ENCODE assay signal across 28 mouse cellular contexts in the genomic region with DNA sequence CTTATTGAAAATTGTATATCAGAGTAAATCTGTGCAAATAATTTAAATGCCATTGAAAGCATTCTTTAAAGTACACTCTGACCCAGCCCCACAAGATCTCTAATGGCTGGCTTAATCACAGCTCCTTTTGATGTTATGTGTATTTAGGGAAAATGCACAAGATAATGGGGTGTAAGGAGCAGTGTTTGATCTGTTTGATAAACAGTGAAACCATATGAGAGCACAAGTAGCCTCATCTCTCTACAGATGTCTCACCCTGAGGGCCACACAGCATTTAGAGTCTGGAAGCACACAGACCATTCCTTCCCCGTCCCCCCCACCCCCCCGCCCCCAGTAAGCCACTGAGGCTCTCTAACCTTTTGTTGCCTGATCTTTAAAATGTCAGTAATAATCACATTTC.
"Had no signal": no experiment of that assay in that cellular context is flagged by ENCODE, and none has a peak within 500 bp of the region (broad histone marks: within the 10 kb centered on the region; RNA-seq: fewer than 3 reads in every experiment).

No protein-coding gene starts in this region.

- H3K36me3 ChIP-seq: limb, embryonic 10.5 days; limb, embryonic 12.5 days; limb, embryonic 13.5 days; limb, embryonic 15.5 days; liver, embryonic 12.5 days; liver, embryonic 13.5 days; liver, embryonic 15.5 days; midbrain, embryonic 10.5 days; midbrain, embryonic 12.5 days; midbrain, embryonic 13.5 days; midbrain, embryonic 15.5 days; neural tube, embryonic 12.5 days; neural tube, embryonic 13.5 days had no signal

- ATAC-seq: liver, embryonic 12.5 days; liver, postnatal 0 days; midbrain, embryonic 13.5 days had no signal

- H3K4me1 ChIP-seq: limb, embryonic 10.5 days; limb, embryonic 12.5 days; limb, embryonic 13.5 days; limb, embryonic 15.5 days; liver, embryonic 12.5 days; liver, embryonic 13.5 days; liver, embryonic 15.5 days; megakaryocyte, embryonic 14.5 days; midbrain, embryonic 10.5 days; midbrain, embryonic 12.5 days; midbrain, embryonic 13.5 days; neural tube, embryonic 12.5 days had no signal

- H3K27ac ChIP-seq: left cerebral cortex, adult 2 months; limb, embryonic 10.5 days; limb, embryonic 12.5 days; limb, embryonic 13.5 days; limb, embryonic 15.5 days; liver, embryonic 12.5 days; liver, embryonic 13.5 days; liver, embryonic 14.5 days; liver, embryonic 15.5 days; macrophage; midbrain, embryonic 10.5 days; midbrain, embryonic 12.5 days; midbrain, embryonic 13.5 days; midbrain, embryonic 15.5 days; neural tube, embryonic 12.5 days; neural tube, embryonic 13.5 days had no signal

- H3K4me3 ChIP-seq: left cerebral cortex, adult 2 months; limb, embryonic 10.5 days; limb, embryonic 12.5 days; limb, embryonic 13.5 days; limb, embryonic 15.5 days; liver, embryonic 12.5 days; liver, embryonic 13.5 days; liver, embryonic 15.5 days; megakaryocyte, embryonic 14.5 days; midbrain, embryonic 10.5 days; midbrain, embryonic 12.5 days; midbrain, embryonic 13.5 days; midbrain, embryonic 15.5 days; myocyte; neural tube, embryonic 12.5 days; neural tube, embryonic 13.5 days had no signal

- H3K9me3 ChIP-seq: limb, embryonic 10.5 days; limb, embryonic 12.5 days; limb, embryonic 13.5 days; limb, embryonic 15.5 days; liver, embryonic 12.5 days; liver, embryonic 13.5 days; liver, embryonic 15.5 days; megakaryocyte, embryonic 14.5 days; midbrain, embryonic 10.5 days; midbrain, embryonic 12.5 days; midbrain, embryonic 13.5 days; midbrain, embryonic 15.5 days; neural tube, embryonic 12.5 days; neural tube, embryonic 13.5 days had no signal

- H3K9ac ChIP-seq: limb, embryonic 12.5 days; limb, embryonic 13.5 days; limb, embryonic 15.5 days; liver, embryonic 12.5 days; liver, embryonic 13.5 days; liver, embryonic 14.5 days; liver, embryonic 15.5 days; liver, postnatal 0 days; midbrain, embryonic 12.5 days; midbrain, embryonic 13.5 days; midbrain, embryonic 15.5 days; neural tube, embryonic 12.5 days; neural tube, embryonic 13.5 days had no signal

- H3K27me3 ChIP-seq: limb, embryonic 12.5 days; limb, embryonic 13.5 days; limb, embryonic 15.5 days; liver, embryonic 12.5 days; liver, embryonic 13.5 days; liver, embryonic 15.5 days; megakaryocyte, embryonic 14.5 days; midbrain, embryonic 12.5 days; midbrain, embryonic 13.5 days; midbrain, embryonic 15.5 days; neural tube, embryonic 12.5 days; neural tube, embryonic 13.5 days had no signal

- DNase-seq: left cerebral cortex, postnatal 4 days; liver; liver, embryonic 13.5 days; liver, postnatal 0 days; lung, adult 18-20 months; lung, postnatal 10 days; lung, postnatal 14 days; lung, postnatal 36 days; midbrain, embryonic 14.5 days had no signal

- H3K4me2 ChIP-seq: limb, embryonic 12.5 days; limb, embryonic 13.5 days; limb, embryonic 15.5 days; liver, embryonic 11.5 days; liver, embryonic 12.5 days; liver, embryonic 13.5 days; liver, embryonic 15.5 days; midbrain, embryonic 11.5 days; midbrain, embryonic 12.5 days; midbrain, embryonic 13.5 days; midbrain, embryonic 15.5 days; neural tube, embryonic 12.5 days; neural tube, embryonic 13.5 days had no signal
